Mouse (Mus musculus): ENCODE measurements around the gene Efemp2. TPM values are rescaled to one million over a fixed set of nuclear protein-coding genes. Genes with fewer than 3 reads are reported as not detected.

The Efemp2 gene
- polyA plus RNA-seq, 1 experiment from 2014 or later = 145 TPM

DNA sequence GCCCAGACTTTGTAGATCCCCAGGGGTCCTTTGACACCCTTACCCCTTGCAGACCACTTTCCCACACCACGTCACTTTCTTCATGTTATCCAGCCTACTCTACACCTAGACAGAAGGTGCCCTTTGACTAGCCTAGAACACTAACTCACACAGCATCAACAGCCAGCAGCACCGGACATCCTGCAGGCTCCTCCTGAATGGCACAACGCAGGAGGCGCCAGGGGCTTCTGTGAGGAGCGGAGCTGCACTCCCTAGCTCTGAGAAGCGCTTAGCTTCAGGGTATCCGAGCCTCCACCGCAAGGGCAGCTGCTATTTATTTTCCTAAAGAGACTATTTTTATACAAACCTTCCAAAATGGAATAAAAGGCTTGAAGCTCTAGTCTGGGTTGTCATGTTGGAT lies 18.2 kb upstream of the Efemp2 start:
- Histone ChIP-seq H3K9me3 (no peaks in the 10 kb centered on the region), H3K4me2 (replicated peaks) (peak overlapping the region; percentile 99), H3K27ac (no peak overlapping the region), H3K4me3 (0 out of 2 replicates have a peak overlapping the region, but pooled peaks have one; percentile 79), H3K36me3 (peaks cover 10% of the 10 kb centered on the region; the same call in 1 of the 2 replicates), H3K4me1 (peaks cover 17% of the 10 kb centered on the region), H3K9ac (peak overlapping the region; percentile 86; the same call in 1 of the 2 replicates), H3K27me3 (peaks cover under 1% of the 10 kb centered on the region; the same call in 1 of the 2 replicates)
- no peak for ATAC-seq (ENCODE audit: insufficient number of reproducible peaks, insufficient read depth, low FRiP score, low TSS enrichment)
- 61% methylated on average over 8 of the region's 8 CpGs for WGBS

DNA sequence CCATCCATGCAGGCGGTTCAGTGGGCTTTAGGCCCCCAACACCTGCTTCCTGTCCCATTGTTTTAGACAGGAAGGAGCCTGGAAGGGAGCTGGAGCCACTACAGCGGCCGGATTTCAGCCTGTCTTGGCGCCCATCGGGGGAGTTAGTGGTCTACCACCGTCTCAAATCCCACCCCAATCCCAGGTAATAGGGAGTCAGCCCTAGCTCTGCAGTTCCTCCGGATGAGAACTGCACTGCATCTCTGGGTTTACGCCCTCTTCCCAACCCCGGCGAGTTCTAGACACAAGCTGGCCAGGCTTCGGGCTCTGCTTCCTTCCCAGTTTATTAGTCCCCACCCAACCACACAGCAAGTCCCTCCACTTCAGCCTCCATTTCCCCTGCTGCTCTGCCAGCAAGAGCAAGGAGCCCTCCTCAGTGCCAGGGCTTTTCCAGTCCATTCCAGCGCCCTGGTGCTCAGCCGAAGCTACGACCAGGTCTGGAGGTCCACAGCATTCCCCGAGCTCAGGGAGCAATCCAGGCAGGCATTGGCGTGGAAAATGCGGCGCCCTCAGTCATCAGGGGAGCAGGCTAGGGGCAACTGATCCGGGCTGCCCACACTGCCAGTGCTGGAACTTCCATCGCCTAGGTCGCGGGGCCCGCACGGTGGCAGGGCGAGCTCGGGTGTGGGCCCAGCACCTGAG lies 17.4 kb upstream of the Efemp2 start:
- no peaks in the 10 kb centered on the region for H3K9me3 ChIP-seq
- H3K4me3 ChIP-seq = peak overlapping the region; percentile 79
- ATAC-seq (ENCODE audit: insufficient number of reproducible peaks, insufficient read depth, low FRiP score, low TSS enrichment) = no peak
- peaks cover 10% of the 10 kb centered on the region; the same call in 1 of the 2 replicates for H3K36me3 ChIP-seq
- H3K4me2 ChIP-seq (replicated peaks) = peak overlapping the region; percentile 99
- H3K4me1 ChIP-seq = peaks cover 23% of the 10 kb centered on the region
- H3K27me3 ChIP-seq = no peaks in the 10 kb centered on the region
- WGBS = 6% methylated on average over 26 of the region's 26 CpGs
- H3K9ac ChIP-seq = peak overlapping the region; percentile 86
- H3K27ac ChIP-seq = peak overlapping the region; percentile 91

GRCm38 (mm10) chr19:5456922-5457745 lies 16.6 kb upstream of the Efemp2 start:
- peak overlapping the region; percentile 99 for H3K4me2 ChIP-seq (replicated peaks)
- peak; percentile 84 for ATAC-seq (ENCODE audit: insufficient number of reproducible peaks, insufficient read depth, low FRiP score, low TSS enrichment)
- under 1% methylated on average over 70 of the region's 70 CpGs for WGBS

GRCm38 (mm10) chr19:5457746-5458442 lies 15.9 kb upstream of the Efemp2 start, which contains the start of gene Ccdc85b:
Ccdc85b (minus strand) TSS chr19:5457894.
- Histone ChIP-seq H3K9me3 (no peaks in the 10 kb centered on the region), H3K4me3 (peak within 1 kb of the TSS; percentile 79), H3K27me3 (no peaks in the 10 kb centered on the region), H3K4me2 (replicated peaks) (peak within 1 kb of the TSS; percentile 99), H3K27ac (peak within 1 kb of the TSS; percentile 91), H3K9ac (peak within 1 kb of the TSS; percentile 86), H3K36me3 (peaks cover 20% of the 10 kb centered on the region), H3K4me1 (peaks cover 27% of the 10 kb centered on the region)
- WGBS = 18% methylated on average over 14 of the region's 14 CpGs
- ATAC-seq (ENCODE audit: insufficient number of reproducible peaks, insufficient read depth, low FRiP score, low TSS enrichment) = no peak

More at GRCm38 (mm10) chr19:5456922-5457745, 16.6 kb upstream of the Efemp2 start:
- peak overlapping the region; percentile 79 for H3K4me3 ChIP-seq
- peak overlapping the region; percentile 86 for H3K9ac ChIP-seq
- H3K36me3 ChIP-seq = peaks cover 12% of the 10 kb centered on the region
- peak overlapping the region; percentile 91 for H3K27ac ChIP-seq
- H3K27me3 ChIP-seq = no peaks in the 10 kb centered on the region
- H3K9me3 ChIP-seq = no peaks in the 10 kb centered on the region
- peaks cover 27% of the 10 kb centered on the region for H3K4me1 ChIP-seq

DNA sequence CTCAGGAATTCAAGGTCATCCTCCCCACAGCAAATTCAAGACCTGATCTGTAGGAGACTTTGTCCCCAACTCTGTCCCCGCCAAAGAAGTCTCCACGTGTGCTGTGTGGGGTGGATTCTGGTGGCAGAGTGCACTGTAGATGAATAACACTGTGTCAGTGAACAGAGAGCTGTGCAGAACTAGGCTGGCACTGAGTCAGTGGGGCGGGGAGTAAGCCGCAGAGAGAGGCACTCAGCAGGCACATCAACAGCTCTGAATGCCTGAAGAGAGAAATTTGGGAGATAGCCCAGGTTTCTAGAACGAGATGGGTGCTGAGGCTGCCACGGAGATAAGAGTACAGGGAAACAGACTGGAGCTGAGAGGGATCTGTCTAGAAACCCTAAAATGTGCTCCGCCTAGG lies 14.7 kb upstream of the Efemp2 start:
- 77% methylated on average over 7 of the region's 7 CpGs for WGBS
- ATAC-seq (ENCODE audit: insufficient number of reproducible peaks, insufficient read depth, low FRiP score, low TSS enrichment) = no peak
- no peaks in the 10 kb centered on the region for H3K27me3 ChIP-seq
- H3K9me3 ChIP-seq = no peaks in the 10 kb centered on the region
- no peak overlapping the region for H3K4me3 ChIP-seq
- H3K27ac ChIP-seq = no peak overlapping the region
- peaks cover 28% of the 10 kb centered on the region for H3K4me1 ChIP-seq
- H3K36me3 ChIP-seq = peaks cover 29% of the 10 kb centered on the region
- H3K4me2 ChIP-seq (replicated peaks) = no peak overlapping the region
- no peak overlapping the region for H3K9ac ChIP-seq

DNA sequence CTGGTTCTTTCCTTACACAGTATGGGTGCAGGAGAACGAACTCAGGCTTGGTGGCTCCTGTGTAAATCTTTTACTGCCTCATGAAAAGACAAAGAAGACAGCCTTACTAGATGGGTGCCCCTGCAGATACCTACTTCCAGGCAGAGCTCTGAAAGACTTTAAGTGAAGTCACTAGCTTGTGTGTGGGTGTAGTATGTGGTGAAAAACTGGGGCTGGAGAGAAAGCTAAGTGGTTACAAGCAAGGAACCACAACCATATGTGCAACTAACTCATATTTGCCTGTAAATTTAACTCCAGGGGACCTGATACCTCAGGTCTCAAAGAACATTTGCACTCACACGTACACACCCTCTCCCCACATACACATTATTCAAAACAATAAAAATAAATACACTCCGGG lies 13.9 kb upstream of the Efemp2 start:
- Histone ChIP-seq H3K4me3 (peak overlapping the region; percentile 61), H3K4me2 (replicated peaks) (peak overlapping the region; percentile 90), H3K36me3 (peaks cover 27% of the 10 kb centered on the region), H3K9me3 (no peaks in the 10 kb centered on the region), H3K27me3 (no peaks in the 10 kb centered on the region), H3K9ac (peak overlapping the region; percentile 75), H3K27ac (peak overlapping the region; percentile 80), H3K4me1 (peaks cover 31% of the 10 kb centered on the region)
- 26% methylated on average over 3 of the region's 3 CpGs for WGBS
- no peak for ATAC-seq (ENCODE audit: insufficient number of reproducible peaks, insufficient read depth, low FRiP score, low TSS enrichment)

DNA sequence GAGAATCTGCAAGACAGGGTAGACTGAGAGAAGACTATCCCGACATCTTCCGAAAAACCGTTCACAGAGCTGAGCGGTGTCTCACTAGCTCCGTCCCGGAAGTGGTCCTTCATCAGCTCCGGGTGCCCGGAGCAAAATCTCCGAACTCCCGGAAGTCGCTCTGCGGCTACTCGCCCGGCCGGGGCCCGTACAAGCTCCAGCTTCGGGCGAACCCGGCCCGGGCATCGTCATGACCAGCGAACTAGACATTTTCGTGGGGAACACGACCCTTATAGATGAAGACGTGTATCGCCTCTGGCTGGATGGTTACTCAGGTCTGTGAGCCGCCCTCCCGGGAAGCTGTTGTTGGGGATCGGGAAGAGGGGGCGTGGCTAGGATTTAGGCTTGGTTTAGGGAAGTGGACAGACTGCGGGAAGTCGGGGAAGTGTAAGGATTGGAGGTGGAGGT lies 13.3 kb upstream of the Efemp2 start, which contains the start of gene Fibp:
TSS of gene Fibp (plus strand) at position 151 of the 447 bp plus-strand sequence.
- Histone ChIP-seq H3K9me3 (no peaks in the 10 kb centered on the region), H3K4me1 (peaks cover 26% of the 10 kb centered on the region), H3K27me3 (no peaks in the 10 kb centered on the region), H3K4me2 (replicated peaks) (peak within 1 kb of the TSS; percentile 90), H3K27ac (peak within 1 kb of the TSS; percentile 80), H3K36me3 (peaks cover 31% of the 10 kb centered on the region), H3K4me3 (peak within 1 kb of the TSS; percentile 61), H3K9ac (peak within 1 kb of the TSS; percentile 75)
- 0 out of 2 replicates have a peak, but pooled peaks have one; percentile 22 for ATAC-seq (ENCODE audit: insufficient number of reproducible peaks, insufficient read depth, low FRiP score, low TSS enrichment)
- WGBS = under 1% methylated on average over 32 of the region's 32 CpGs

- 0 out of 2 replicates have a peak overlapping the region, but pooled peaks have one; percentile 75 for H3K9ac ChIP-seq
- peak overlapping the region; percentile 90 for H3K4me2 ChIP-seq (replicated peaks)
- H3K4me3 ChIP-seq = peak overlapping the region; percentile 61
- no peaks in the 10 kb centered on the region for H3K27me3 ChIP-seq
- H3K4me1 ChIP-seq = peaks cover 16% of the 10 kb centered on the region
- peaks cover 40% of the 10 kb centered on the region for H3K36me3 ChIP-seq
- no peak for ATAC-seq (ENCODE audit: insufficient number of reproducible peaks, insufficient read depth, low FRiP score, low TSS enrichment)
- WGBS = 84% methylated on average over 6 of the region's 6 CpGs
- H3K27ac ChIP-seq = no peak overlapping the region
- H3K9me3 ChIP-seq = no peaks in the 10 kb centered on the region
Observed at GRCm38 (mm10) chr19:5461411-5461810, 12.3 kb upstream of the Efemp2 start.

DNA sequence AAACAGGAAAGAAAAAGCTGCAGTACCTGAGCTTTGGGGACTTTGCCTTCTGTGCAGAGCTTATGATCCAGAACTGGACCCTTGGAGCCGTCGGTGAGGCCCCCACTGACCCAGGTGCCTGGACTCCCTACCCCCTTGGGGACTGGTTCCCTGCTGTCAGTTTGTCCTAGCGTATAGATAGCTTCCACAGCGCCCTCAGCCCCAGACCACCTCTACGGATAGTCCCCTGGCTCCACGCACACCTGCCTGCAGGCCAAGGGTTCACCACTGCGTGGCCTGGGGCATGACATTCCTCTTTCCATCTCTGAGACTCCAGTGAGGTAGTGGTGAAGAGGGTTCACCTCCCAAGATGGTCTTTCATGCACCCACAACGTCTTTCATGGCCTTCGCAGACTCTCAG lies 10.5 kb upstream of the Efemp2 start:
- no peak overlapping the region for H3K4me3 ChIP-seq
- H3K27ac ChIP-seq = no peak overlapping the region
- no peak for ATAC-seq (ENCODE audit: insufficient number of reproducible peaks, insufficient read depth, low FRiP score, low TSS enrichment)
- H3K9ac ChIP-seq = no peak overlapping the region
- 88% methylated on average over 9 of the region's 9 CpGs for WGBS
- peaks cover 55% of the 10 kb centered on the region for H3K36me3 ChIP-seq
- no peak overlapping the region for H3K4me2 ChIP-seq (replicated peaks)
- no peaks in the 10 kb centered on the region for H3K27me3 ChIP-seq
- peaks cover 13% of the 10 kb centered on the region for H3K4me1 ChIP-seq
- no peaks in the 10 kb centered on the region for H3K9me3 ChIP-seq

GRCm38 (mm10) chr19:5463791-5464562 lies 9.8 kb upstream of the Efemp2 start:
- Histone ChIP-seq H3K9ac (peak overlapping the region; percentile 57), H3K4me2 (replicated peaks) (peak overlapping the region; percentile 48), H3K27ac (peak overlapping the region; percentile 52), H3K36me3 (peaks cover 55% of the 10 kb centered on the region), H3K27me3 (no peaks in the 10 kb centered on the region), H3K4me1 (peaks cover 13% of the 10 kb centered on the region), H3K9me3 (no peaks in the 10 kb centered on the region), H3K4me3 (peak overlapping the region; percentile 29)
- 42% methylated on average over 15 of the region's 15 CpGs for WGBS
- peak; percentile 60; the same call in 1 of the 2 replicates for ATAC-seq (ENCODE audit: insufficient number of reproducible peaks, insufficient read depth, low FRiP score, low TSS enrichment)
